Mouse (Mus musculus) ZHBTc4 (cell line): ENCODE data around the gene Ten1.

Source experiments
- DNase-seq: peaks from one replicate; pipeline ENCODE4 v3.0.0-alpha.2; 2011; ENCODE audit warnings: low read depth, low spot score

The Ten1 gene

DNA sequence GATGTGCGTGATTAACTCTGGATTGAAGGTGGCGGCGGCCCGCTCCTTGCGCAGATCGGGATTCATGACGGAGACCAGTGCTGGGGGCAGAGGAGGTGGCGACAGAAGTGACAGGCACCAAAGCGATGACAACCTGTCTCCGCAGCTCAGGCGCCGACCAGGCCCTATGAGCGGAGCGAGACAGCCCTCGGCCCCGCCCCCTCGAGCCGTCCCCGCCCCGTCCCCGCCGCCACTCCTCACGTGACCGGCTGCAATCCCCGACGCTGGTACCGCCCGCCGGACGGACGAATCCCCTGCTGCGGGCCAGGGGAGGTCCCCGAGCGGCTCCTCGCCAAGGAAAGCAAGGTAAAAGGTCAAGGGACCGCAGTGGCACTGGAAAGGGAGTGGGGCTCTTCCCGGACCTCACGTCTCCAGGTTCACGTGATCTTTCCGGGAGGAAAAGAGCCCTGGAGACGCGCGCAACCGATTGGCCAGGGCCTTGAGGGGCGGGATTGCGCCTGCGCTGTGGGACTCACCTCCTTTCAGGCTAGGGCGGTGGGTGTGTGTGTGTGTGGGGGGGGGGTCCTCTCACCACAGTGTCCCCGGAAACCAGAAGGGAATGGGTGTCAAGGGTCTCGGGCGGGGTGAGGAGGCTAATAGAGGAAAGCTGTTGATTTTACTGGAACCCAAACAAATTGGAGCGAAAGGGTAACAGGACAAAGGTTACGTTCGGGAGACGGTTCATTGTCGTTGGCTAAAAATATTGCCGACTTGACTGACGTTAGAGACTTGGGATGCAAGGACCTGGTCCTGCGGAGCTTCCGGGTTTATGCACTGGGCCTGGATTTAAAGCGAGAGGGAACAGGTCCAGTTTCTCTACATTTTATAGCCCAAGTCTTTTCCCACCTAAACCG, at the start of gene Ten1, which contains the start of gene Acox1:
TSS of gene Ten1 (plus strand) at position 217 of the 893 bp plus-strand sequence.
TSS of gene Acox1 (minus strand) at position 407 of the 893 bp plus-strand sequence.
- DNase-seq = peak; percentile 98

DNA sequence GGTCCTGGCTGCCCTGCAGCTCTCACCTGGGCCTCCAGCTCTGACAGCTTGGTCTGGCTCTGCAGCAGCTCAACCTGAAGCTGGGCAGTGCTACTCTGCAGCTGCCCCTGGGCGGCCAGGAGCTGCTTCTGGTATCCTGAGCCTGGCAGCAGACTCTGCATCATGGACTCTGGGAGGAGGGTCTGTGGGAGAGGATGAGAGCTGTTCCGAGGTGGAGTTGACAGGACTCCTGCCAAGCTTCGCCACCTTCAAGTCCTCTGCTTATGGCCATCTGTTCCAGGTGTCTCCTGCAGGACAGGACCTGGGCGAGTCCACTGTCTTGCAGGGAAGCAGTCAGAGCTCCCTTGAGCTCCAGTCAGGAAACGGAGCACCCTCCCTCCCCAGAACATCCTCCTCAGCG, 49.3 kb upstream of the Ten1 start:
- no peak for DNase-seq

DNA sequence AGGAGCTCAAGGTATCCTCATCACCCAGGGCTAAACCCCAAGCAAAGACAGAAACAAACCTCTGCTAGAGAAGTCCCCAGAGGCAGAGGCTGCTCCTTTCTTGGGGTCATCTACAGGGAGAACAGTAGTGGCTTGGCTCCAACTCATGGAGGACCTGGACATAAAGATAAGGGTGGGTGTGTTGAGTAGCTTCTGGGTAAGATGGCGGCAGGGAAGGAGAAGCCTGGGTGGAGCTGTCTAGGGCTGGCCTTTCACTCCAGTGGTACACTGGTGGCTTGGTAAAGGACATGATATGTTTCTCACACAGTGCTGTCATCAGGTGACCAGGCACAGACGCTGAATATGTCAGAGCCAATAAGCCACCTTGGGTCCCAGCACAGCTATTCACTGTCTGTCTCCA, 47.7 kb upstream of the Ten1 start:
- no peak for DNase-seq

DNA sequence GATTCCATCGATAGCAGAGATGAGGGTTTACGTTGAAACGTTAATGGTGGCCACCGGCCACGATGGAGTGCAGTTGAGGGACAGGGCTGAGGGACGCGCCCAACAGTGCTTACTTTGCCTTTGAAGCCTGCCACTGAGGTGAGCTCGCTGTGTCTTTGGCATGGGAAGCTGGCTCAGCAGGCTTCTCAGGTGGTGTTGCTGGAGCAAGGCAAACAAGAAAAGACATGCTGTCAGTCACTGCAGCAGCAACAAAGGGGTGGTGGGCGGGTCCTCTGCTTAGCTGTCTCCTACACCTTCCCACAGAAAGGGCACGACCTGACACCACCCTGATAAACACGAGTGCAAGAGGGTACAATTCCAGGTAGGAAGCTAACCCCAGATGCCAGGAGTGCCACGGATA, 37.3 kb upstream of the Ten1 start:
- DNase-seq = peak; percentile 34

DNA sequence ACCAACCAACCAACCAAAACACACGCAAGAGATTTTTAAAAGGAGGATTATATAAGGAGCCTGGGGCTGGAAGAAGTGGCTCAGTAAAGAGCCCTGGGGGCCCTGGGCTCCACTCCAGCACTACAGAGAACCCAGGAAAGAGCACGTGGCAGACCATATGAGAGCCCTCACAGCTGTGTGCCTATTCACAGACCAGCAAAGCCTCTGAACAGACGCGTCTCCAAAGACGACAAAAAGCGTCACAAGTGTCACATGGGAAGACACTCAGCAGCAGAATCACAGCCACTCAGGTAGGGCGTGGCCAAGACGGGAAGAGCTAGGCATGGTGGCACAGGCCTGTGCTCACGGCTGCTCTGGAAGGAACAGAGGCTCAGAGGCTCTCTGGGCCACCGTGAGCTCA, 36.5 kb upstream of the Ten1 start:
- DNase-seq = peak; percentile 70

DNA sequence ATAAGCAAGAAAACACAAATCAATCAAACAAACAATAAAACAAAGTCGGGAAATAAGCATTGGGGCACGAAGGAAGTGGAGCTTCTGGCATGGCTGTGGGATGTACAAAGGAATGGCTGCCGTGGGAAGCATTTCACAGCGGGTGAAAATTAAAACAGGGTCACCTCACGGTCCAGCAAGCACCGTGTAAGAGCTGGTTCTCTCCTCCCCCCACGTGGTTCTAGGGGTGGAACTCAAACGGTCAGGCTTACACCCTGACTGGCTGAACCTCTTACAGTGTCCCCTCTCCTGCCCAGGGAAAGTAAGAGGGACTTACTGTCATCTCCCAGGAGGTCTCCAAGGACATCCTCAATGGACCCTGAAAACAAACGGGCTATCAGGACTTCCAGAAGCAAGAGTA, 35.7 kb upstream of the Ten1 start:
- DNase-seq = no peak

DNA sequence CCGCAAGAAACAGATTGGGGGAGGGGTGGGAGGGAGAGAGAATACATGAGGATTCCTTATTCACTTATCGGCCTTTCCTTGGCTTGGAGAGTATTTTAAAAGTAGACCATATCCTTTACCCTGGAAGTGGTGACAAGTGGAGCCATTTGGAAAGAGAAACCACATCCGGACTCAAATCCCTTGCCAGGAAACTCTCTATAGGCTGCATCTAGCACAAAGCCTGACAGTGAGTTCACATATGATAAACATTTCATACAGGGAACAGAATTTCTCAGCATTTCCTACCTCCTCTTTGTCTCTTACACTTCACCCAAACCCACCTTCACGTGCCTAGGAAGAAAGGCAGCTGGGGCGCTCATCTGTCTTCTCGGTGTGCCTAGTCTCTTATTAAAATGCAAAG, 31.4 kb upstream of the Ten1 start:
- no peak for DNase-seq

DNA sequence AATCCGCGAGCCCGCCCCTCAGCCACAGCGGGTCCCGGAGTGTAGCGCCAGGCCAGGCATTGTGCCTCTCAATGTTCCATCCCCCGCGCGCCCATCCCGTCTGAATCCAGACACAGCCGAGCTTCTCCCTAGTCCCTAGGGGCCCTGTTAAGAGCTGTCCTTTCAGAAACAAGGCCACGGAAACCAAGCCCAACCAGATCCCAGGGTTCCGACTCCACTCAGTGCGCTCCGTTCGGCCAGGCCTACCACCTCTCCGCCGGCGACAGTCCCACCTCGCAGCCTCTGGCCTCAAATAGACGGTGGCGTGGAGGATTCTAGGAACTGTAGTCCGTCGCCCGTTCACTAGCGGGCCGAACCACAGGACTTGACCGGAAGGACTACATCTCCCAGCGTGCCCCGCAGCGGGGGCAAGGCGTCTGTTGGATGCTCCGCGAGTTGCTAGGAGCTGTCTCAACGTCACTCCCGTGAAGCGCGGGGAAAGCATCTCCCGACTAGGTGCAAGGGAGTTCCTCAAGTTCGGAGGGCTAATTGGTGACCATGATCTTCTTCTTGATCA, 30.7 kb upstream of the Ten1 start, which contains the start of gene Fbf1:
TSS of gene Fbf1 (minus strand) at position 283 of the 556 bp plus-strand sequence.
- peak; percentile 98 for DNase-seq

DNA sequence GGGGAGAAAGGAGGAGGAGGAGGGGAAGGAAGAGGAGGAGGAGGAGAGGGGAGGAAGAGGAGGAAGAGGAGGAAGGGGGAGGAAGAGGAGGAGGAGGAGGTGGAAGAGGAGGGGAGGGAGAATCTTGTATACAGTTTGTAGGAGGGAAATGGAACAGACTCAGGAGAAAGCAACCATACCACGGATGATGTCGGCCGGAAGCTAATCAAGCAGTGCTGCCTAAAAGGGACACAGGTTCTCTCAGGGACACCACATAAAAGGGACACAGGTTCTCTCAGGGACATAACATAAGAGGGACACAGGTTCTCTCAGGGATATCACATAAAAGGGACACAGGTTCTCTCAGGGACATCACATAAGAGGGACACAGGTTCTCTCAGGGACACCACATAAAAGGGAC, 29.4 kb upstream of the Ten1 start:
- DNase-seq = no peak

DNA sequence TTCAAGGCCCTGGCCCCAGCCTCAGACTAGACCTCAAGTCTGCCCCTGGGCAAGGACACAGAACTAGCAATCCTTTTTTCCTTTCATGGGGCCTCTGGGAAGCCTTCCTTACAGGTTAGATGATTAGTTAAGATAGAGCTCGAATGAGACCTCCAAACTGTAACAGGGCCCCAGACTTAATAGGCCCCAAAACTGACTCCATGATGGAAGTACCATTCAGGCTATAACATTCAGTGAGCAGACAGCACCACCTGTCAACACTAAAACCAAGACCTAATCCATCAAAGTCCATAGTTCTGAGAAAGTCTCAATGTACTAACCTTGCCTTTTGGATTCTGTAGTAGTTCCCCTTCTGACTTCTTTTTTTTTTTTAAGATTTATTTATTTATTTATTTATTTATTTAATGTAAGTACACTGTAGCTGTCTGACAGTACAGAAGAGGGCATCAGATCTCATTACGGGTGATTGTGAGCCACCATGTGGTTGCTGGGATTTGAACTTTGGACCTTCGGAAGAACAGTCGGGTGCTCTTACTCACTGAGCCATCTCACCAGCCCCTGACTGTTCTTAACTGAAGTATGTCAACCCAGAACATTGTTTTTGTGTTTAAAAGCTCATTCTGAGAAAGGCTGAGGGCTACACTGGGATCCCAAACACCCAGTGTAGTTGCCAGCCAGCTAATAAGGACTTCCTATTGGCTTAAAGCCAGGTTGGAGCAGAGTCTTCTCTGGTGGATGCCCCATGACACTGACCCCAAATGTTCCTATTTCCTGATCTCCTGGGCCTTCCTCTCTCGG, 28.5 kb upstream of the Ten1 start:
- no peak for DNase-seq

DNA sequence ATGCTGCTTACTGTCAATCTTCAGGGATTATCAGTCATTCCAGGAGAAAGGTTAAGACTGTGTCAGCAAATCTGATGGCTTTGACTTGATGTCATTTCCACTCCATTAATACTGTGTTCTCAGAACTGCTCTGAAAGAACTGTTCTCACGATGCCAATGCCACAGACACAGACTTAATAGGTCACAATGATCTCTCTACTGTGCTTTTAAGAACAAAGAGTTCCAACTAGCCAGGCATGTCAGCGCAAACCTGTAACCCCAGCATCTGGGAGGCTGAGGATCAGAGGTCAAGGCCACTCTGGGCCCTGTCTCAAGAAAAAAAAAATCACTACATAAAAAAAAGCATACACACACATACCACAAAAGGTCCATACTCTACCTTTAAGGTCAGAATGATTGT, 26.7 kb upstream of the Ten1 start:
- DNase-seq = no peak

DNA sequence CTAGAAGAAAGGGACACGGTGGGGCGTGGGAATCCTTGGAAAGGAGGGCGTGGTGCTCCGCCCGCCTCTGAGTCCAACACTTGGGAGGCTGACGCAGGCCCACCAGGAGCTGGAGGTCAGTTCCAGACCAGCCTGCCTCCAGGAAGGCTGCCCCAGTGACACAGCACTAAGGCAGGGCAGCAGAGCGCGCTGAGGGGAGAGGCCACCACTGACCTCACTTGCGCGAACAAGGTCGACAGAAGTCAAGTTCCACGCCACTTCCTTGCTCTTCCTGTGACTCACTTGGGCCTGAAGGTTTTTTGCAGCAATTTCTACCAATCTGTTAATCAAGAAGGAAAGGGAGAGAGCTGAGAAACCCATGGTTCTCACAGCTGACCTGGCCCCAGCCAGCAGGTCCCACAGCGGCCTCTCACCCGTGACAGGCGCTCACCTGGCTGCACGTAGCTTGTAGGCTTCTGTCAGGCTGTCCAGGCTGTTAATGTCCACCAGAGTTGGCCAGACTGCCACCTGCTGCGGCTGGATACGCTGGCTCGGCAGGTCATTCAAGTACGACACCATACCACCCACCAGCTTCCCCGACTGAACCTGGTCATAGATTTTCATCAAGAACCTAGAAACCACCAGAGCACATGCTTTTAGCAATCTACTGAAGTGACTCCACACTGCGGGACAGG, 23.7 kb upstream of the Ten1 start:
- DNase-seq = no peak

DNA sequence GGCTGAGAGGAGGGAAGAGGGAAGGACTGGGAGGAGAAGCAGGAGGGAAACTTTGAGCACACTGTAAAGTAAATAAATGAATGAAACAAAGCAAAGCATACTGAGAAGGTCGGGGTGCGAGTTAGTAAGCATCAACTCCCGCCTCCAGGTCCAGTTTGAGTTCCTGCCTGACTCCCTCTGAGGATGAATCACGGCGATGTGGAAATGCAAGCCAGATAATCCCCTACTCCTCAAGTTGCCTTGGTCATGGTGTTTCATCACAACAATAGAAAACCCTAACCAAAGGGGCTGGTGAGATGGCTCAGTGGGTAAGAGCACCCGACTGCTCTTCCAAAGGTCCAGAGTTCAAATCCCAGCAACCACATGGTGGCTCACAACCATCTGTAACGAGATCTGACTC, 22.6 kb upstream of the Ten1 start:
- no peak for DNase-seq

DNA sequence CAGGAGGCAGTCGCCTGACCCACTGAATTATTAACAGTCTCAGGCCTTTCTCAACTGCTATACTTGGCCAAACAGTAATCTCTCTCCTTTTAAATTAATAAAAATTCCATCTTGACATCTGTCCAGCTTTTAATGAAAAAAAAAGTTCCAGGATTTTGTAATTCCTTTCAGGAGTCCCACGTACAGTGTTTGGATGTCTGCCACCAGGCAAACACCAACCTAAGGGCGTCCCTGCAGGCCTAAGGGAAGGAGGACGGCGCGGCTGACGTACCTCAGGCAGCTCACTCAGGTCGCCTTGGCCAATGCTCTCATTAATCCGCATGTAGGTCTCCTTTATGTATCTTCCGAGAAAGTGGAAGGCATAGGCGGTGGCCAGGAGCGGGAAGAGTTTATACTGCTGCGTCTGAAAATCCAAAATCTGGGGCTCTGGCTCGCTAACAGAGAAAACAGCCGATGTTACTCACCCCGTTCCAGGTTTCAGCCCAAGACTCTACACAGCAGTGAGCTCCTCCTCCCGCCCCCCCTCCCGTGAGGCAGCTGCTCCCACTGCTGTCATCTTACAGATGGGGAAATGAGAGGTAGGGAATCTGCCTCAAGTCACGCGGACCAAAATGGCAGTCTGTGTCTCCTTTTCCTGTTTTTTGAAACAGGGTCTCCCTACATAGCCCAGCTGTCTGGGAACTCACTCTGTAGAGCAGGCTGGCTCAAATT, 20.1 kb upstream of the Ten1 start:
- DNase-seq = no peak

DNA sequence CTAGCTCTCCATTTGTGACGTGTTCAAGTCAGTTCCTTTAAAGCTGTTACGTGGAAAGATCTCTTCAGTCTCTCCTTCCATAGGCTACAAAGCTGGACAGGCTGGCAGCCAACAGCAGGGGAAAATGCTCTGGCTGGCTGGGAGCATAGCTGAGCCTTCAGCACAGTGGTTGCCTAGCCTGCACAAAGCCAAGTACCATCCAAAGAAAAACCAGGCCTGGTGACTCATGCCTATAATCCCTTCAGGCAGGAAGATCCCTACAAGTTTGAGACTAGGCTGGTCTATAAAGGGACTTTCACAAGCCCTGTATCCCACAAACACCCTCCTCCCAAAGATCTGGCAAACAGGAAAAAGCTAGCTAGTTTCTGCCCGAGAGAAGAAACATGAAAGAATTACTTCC, 12.8 kb upstream of the Ten1 start:
- no peak for DNase-seq

DNA sequence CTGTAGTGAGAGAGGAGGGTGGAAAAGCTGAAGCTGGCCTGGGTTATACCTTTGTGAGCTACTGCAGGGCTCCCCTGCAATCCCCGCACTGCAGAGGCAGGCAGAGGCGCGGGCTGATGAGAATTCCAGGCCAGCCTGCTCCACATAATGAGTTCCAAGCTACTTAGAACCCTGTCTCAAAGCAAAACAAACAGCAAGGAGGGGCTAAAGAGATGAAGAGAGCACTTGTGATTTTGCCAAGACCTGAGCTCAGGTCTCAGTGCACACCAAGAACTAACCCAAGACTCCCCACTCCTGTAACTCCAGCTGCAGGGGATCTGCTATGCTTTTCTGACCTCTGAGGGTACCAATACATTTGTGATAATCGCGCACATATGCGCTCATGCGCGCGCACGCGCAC, 12.3 kb upstream of the Ten1 start:
- no peak for DNase-seq

DNA sequence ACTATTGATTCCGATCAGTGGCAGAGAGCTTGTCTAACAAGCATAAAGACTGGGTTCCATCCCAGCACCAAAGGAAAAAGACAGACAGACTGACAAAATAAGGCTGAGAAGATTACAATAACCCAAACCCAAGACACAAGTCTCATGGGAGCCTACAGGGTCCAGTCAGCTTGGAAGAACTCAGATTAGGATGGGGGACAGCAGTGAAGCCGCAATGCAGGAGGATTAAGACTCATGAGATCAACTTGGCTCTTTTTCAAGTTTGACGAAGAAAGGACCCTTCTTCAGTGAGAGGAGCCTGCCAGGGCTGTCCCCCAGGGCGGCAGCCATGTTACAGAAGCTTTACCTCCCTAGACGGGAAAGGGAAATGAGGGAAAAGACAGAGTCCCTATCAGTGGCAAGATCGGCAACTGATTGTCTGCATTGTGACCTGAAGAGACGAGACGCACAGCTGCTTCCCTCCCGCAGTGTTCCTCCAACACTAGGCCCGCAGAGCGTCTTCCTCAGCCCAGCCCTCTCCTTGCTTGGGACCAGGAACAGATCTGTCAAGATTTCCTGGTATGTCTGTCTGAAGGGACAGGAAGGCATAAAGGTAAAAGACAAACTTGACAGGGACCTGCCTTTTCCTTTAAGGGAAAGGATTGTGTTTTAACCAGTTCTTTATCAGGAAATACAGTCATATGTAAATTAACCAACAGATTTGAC, 11.3 kb upstream of the Ten1 start:
- peak; percentile 71 for DNase-seq

DNA sequence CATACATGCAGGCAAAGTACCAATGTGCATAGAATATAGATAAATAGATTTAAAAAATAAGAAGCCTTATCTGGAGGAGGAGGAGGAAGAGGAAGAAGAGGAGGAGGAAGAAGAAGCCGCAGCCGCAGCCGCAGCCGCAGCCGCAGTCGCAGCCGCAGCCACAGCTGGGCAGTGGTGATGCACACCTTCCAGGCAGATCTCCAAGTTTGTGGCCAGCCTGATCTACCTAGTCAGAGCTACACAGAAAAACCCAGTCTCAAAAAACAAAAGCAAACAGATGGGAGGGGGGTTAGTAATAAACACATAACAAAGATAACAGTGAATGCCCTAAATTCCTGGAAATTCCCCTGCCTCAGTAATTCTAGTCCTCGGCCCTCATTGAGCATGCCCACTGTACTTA, 4.0 kb upstream of the Ten1 start:
- no peak for DNase-seq

DNA sequence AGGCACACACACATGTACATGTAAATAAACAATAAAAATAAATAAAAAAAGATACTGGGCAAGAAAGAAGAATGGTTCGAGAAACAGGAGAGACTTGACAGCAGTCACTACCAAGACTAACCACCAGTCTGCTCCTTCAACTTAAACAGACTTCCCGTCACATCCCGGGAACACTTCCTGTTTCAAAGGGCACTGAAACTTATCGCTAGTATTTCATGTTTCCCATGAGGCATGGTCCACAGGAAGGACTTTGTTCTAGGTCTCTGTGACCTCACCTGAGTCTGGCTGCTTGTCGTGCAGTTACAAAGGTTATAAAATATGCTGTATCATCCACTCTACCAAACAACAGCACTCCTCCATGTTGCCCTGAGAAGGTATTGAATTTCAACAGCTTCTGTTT, 3.4 kb upstream of the Ten1 start:
- peak; percentile 46 for DNase-seq

DNA sequence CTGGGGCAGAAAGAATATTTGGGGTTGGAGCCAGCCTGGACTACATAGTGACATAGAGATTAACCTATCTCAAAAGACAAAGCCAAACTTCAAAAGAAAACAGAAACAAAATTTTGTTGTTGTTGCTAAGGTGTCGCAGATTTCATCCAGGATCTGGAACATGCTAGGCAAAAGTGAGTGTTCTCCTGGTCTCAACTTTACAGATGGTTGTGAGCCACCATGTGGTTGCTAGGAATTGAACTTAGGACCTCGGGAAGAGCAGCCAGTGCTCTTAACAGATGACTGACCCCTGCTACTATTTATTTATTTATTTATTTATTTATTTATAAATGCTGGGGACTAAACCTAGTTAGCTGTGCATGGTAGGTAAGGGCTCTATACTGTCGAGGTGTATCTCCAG, 2.3 kb upstream of the Ten1 start:
- DNase-seq = no peak
